Mouse (Mus musculus) midbrain, postnatal 0 days (tissue): ENCODE data around the gene Asb5. TPM values are rescaled to one million over a fixed set of nuclear protein-coding genes. Genes with fewer than 3 reads are reported as not detected.

ENCODE experiments used
- ATAC-seq: fragments of 200-750 bp; cut with Nextera tagmentation; 2 replicates; pipeline ENCODE4 v1.8.0; 2017; ENCODE audit warnings: moderate number of reproducible peaks, mild to moderate bottlenecking, moderate TSS enrichment, moderate library complexity; ENCODE audit not compliant: low FRiP score
- DNase-seq: peaks from one replicate; pipeline ENCODE4 v3.0.0-alpha.2; 2015; ENCODE audit warnings: low spot score
- H3K27ac ChIP-seq: fragments of 300-500 bp; sonication (generic); 2 replicates; pipeline ENCODE4 v1.5.1; 2014; ENCODE audit warnings: low read depth, mild to moderate bottlenecking, low read length, mixed read lengths
- H3K27me3 ChIP-seq: fragments of 300-500 bp; sonication (generic); 2 replicates; pipeline ENCODE4 v1.6.1; 2014; ENCODE audit warnings: low read length, control low read depth, mixed read lengths; ENCODE audit not compliant: insufficient read depth
- H3K36me3 ChIP-seq: fragments of 300-500 bp; sonication (generic); 2 replicates; pipeline ENCODE4 v1.6.1; 2014; ENCODE audit warnings: low read length, control low read depth, mixed read lengths; ENCODE audit not compliant: insufficient read depth
- H3K4me1 ChIP-seq: fragments of 300-500 bp; sonication (generic); 2 replicates; pipeline ENCODE4 v1.6.1; 2014; ENCODE audit warnings: mild to moderate bottlenecking, control low read depth, antibody characterized with exemption, low read length, mixed read lengths; ENCODE audit not compliant: insufficient read depth
- H3K4me2 ChIP-seq: fragments of 300-500 bp; sonication (generic); 2 replicates; pipeline ENCODE4 v1.6.1; 2014; ENCODE audit warnings: low read depth, mild to moderate bottlenecking, low read length, mixed read lengths; ENCODE audit not compliant: poor library complexity, severe bottlenecking
- H3K4me3 ChIP-seq: fragments of 300-500 bp; sonication (generic); 2 replicates; pipeline ENCODE4 v1.5.1; 2014; ENCODE audit warnings: low read depth, mild to moderate bottlenecking, low read length, moderate library complexity
- H3K9ac ChIP-seq: fragments of 300-500 bp; sonication (generic); replicated peaks from 2 replicates; pipeline ENCODE4 v1.6.1; 2014; ENCODE audit warnings: mild to moderate bottlenecking, low read length, moderate library complexity, mixed read lengths; ENCODE audit not compliant: poor library complexity, severe bottlenecking
- H3K9me3 ChIP-seq: fragments of 300-500 bp; sonication (generic); 2 replicates; pipeline ENCODE4 v1.6.1; 2016; ENCODE audit warnings: low read length, control low read depth
- CTCF ChIP-seq: IDR thresholded peaks from 2 replicates; pipeline ENCODE4 v1.5.1; 2016; ENCODE audit warnings: antibody characterized with exemption, mild to moderate bottlenecking
- WGBS: fragments of 180-500 bp; shearing (Covaris S2); extraction: QIAGEN DNeasy Blood & Tissue Kit; methylation state at CpG from one replicate; pipeline ENCODE4 v1.1.7; 2014; 5-methylcytosine and 5-hydroxymethylcytosine counted together
- polyA plus RNA-seq: library from polyadenylated mRNA; unstranded; fragments of >200 nt; fragmentation: Nextera tagmentation; extraction: Ambion mirVana; gene quantifications from 2 replicates; pipeline ENCODE4 v1.2.1, GENCODE M21; 2015
- total RNA-seq: library from RNA; depleted of rRNA; stranded (reverse); fragments of >200 nt; gene quantifications from 2 replicates; pipeline ENCODE4 v1.2.3, GENCODE M21; 2014

Asb5 gene
- total and polyA plus RNA-seq, 2 experiments from 2014 or later, result 1.1 to 11.4 TPM

DNA sequence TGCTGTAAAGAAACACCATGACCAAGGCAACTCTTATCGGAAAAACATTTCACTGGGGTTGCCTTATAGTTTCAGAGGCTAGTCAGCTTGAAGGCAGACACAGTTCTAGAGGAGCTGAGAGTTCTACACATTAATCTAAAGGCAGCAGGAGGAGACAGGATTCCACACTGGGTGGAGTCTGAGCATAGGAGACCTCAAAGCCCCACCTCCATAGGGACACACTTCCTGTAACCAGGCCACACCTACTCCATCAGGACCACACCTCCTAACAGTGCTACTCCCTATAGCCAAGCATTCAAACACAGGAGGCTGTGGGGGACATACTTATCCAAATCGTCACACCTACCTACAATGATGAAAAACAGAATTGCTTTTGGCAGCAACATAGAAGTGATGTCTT is 3.8 kb upstream of the Asb5 start:
- Histone ChIP-seq H3K36me3 (peaks cover 11% of the 10 kb centered on the region), H3K27ac (no peak overlapping the region), H3K4me3 (no peak overlapping the region), H3K4me1 (no peaks in the 10 kb centered on the region), H3K9ac (no peak overlapping the region), H3K27me3 (no peaks in the 10 kb centered on the region), H3K4me2 (no peak overlapping the region), H3K9me3 (no peaks in the 10 kb centered on the region)
- TF ChIP-seq CTCF, result no peak
- ATAC-seq (no peak), DNase-seq (no peak)
- 89% methylated on average over 2 of the region's 2 CpGs for WGBS

GRCm38 (mm10) chr8:54526700-54527099 is 2.7 kb upstream of the Asb5 start:
- Histone ChIP-seq H3K4me1 (no peaks in the 10 kb centered on the region), H3K27ac (no peak overlapping the region), H3K4me3 (no peak overlapping the region), H3K36me3 (peaks cover under 1% of the 10 kb centered on the region; the same call in 1 of the 2 replicates), H3K4me2 (no peak overlapping the region), H3K27me3 (no peaks in the 10 kb centered on the region), H3K9me3 (no peaks in the 10 kb centered on the region), H3K9ac (no peak overlapping the region)
- DNase-seq (no peak), ATAC-seq (no peak)
- TF ChIP-seq CTCF, result no peak
- WGBS, result 96% methylated on average over 6 of the region's 6 CpGs

DNA sequence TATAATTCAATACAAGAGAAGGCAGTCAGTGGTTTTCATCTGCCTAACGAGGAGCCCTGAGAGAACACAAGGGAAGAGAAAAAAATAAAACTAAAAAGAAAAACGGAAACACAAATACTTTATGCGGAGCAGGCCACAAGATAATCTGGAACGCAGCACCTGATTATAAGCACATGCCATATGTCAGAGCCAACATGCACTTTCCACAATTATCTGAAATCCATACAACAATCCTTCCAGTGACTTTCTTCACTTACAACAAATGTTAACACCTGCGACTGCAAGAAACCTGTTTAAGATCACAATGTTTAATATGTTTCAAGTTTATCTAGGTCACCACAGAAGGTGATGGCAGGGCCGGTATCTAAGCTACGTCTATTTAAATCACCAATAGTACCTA is 809 bp upstream of the Asb5 start:
- ATAC-seq (no peak), DNase-seq (no peak)
- WGBS, result 58% methylated on average over 7 of the region's 7 CpGs

DNA sequence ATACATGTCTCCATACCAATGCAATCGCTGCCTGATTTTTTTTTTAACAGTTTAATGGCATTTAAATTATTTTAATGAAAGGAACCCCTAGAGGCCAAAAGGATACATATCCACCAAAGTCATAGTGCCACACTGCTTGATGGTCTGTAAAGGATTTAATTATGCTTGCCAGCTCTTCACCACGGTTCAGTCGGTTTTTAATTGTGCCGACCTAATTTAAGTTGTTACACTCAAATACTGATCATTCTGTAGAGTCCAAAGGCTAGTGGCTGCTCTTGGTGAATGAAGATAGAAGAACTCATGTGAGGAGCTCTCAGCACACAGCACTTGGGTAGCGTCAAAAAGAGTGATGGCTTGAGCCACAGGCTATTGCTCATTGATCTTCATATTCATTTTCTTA is 5.8 kb downstream of the Asb5 start:
- Histone ChIP-seq H3K9me3 (no peaks in the 10 kb centered on the region), H3K27me3 (no peaks in the 10 kb centered on the region), H3K4me2 (no peak overlapping the region), H3K4me3 (no peak overlapping the region), H3K36me3 (no peaks in the 10 kb centered on the region), H3K9ac (no peak overlapping the region), H3K4me1 (no peaks in the 10 kb centered on the region), H3K27ac (no peak overlapping the region)
- TF ChIP-seq CTCF, result no peak
- 80% methylated on average over 5 of the region's 5 CpGs for WGBS
- DNase-seq, result peak; percentile 2
- no peak for ATAC-seq

More for the DNA sequence above, 809 bp upstream of the Asb5 start:
- H3K27ac ChIP-seq, result no peak overlapping the region
- H3K36me3 ChIP-seq, result no peaks in the 10 kb centered on the region
- H3K9me3 ChIP-seq, result no peaks in the 10 kb centered on the region
- H3K9ac ChIP-seq, result peak overlapping the region; percentile 92
- H3K4me2 ChIP-seq, result peak overlapping the region; percentile 53
- no peak for TF ChIP-seq CTCF
- no peaks in the 10 kb centered on the region for H3K4me1 ChIP-seq
- H3K27me3 ChIP-seq, result no peaks in the 10 kb centered on the region
- peak overlapping the region; percentile 98 for H3K4me3 ChIP-seq

- no peaks in the 10 kb centered on the region for H3K9me3 ChIP-seq
- H3K36me3 ChIP-seq, result no peaks in the 10 kb centered on the region
- no peak overlapping the region for H3K27ac ChIP-seq
- DNase-seq (peak; percentile 35), ATAC-seq (no peak)
- no peaks in the 10 kb centered on the region for H3K27me3 ChIP-seq
- no peak overlapping the region for H3K4me2 ChIP-seq
- TF ChIP-seq CTCF, result peak; percentile 47
- no peaks in the 10 kb centered on the region for H3K4me1 ChIP-seq
- H3K9ac ChIP-seq, result no peak overlapping the region
- WGBS, result 95% methylated on average over 3 of the region's 3 CpGs
- H3K4me3 ChIP-seq, result no peak overlapping the region
Measured at GRCm38 (mm10) chr8:54537285-54537684, 7.9 kb downstream of the Asb5 start.

GRCm38 (mm10) chr8:54541331-54541730 is 12.0 kb downstream of the Asb5 start:
- H3K9me3 ChIP-seq, result no peaks in the 10 kb centered on the region
- TF ChIP-seq CTCF, result no peak
- WGBS, result 85% methylated on average over 1 of the region's 1 CpGs

More at GRCm38 (mm10) chr8:54541331-54541730, 12.0 kb downstream of the Asb5 start:
- H3K27ac ChIP-seq, result no peak overlapping the region
- H3K4me1 ChIP-seq, result no peaks in the 10 kb centered on the region
- H3K36me3 ChIP-seq, result no peaks in the 10 kb centered on the region
- no peak overlapping the region for H3K9ac ChIP-seq
- H3K4me2 ChIP-seq, result no peak overlapping the region
- no peak for ATAC-seq
- H3K4me3 ChIP-seq, result no peak overlapping the region
- DNase-seq, result no peak
- no peaks in the 10 kb centered on the region for H3K27me3 ChIP-seq
